Mouse (Mus musculus): ENCODE data around the gene Ubxn11. TPM values are rescaled to one million over a fixed set of nuclear protein-coding genes. Genes with fewer than 3 reads are reported as not detected.

Gene Ubxn11
- polyA plus RNA-seq (2014; fragmentation: Illumina TruSeq; extraction: RNeasy Lipid Tissue Mini Kit (QIAGEN cat#74804); ENCODE audit: low read depth, low replicate concordance) = 23.7 TPM

GRCm38 (mm10) chr4:134101979-134102741 lies at the start of gene Ubxn11:
Gene Ubxn11 (plus strand): TSS chr4:134102570.

GRCm38 (mm10) chr4:134053538-134053937 lies 48.8 kb upstream of the Ubxn11 start, which contains the start of gene Zfp683:
Gene Zfp683 (plus strand): TSS chr4:134053838.

GRCm38 (mm10) chr4:134060135-134060865 lies 42.1 kb upstream of the Ubxn11 start, which contains the start of gene Crybg2:
Gene Crybg2 (plus strand): TSS chr4:134060815.

GRCm38 (mm10) chr4:134094923-134095547 lies 7.3 kb upstream of the Ubxn11 start, which contains the start of gene Cd52:
Gene Cd52 (minus strand): TSS chr4:134095082.

GRCm38 (mm10) chr4:134128221-134128982 lies 26.0 kb downstream of the Ubxn11 start, which contains the start of gene Sh3bgrl3:
Gene Sh3bgrl3 (minus strand): TSS chr4:134128789.

Other genes with a start within 250 kb of the Ubxn11 start
- 12.1 TPM for gene Rps6ka1, start 214.8 kb upstream of the Ubxn11 start, polyA plus RNA-seq (2014; fragmentation: Illumina TruSeq; extraction: RNeasy Lipid Tissue Mini Kit (QIAGEN cat#74804); ENCODE audit: low read depth, low replicate concordance)
- 248 TPM for gene Hmgn2, start 133.9 kb upstream of the Ubxn11 start, polyA plus RNA-seq (2014; fragmentation: Illumina TruSeq; extraction: RNeasy Lipid Tissue Mini Kit (QIAGEN cat#74804); ENCODE audit: low read depth, low replicate concordance)
- gene Dhdds, start 101.7 kb upstream of the Ubxn11 start, polyA plus RNA-seq (2014; fragmentation: Illumina TruSeq; extraction: RNeasy Lipid Tissue Mini Kit (QIAGEN cat#74804); ENCODE audit: low read depth, low replicate concordance) = 36.1 TPM
- 0.07 TPM for gene Lin28a, start 83.7 kb upstream of the Ubxn11 start, polyA plus RNA-seq (2014; fragmentation: Illumina TruSeq; extraction: RNeasy Lipid Tissue Mini Kit (QIAGEN cat#74804); ENCODE audit: low read depth, low replicate concordance)
- 0.56 TPM for gene Zfp683, start 48.7 kb upstream of the Ubxn11 start, polyA plus RNA-seq (2014; fragmentation: Illumina TruSeq; extraction: RNeasy Lipid Tissue Mini Kit (QIAGEN cat#74804); ENCODE audit: low read depth, low replicate concordance)
- gene Crybg2, start 41.8 kb upstream of the Ubxn11 start, polyA plus RNA-seq (2014; fragmentation: Illumina TruSeq; extraction: RNeasy Lipid Tissue Mini Kit (QIAGEN cat#74804); ENCODE audit: low read depth, low replicate concordance) = 3.0 TPM
- gene Cd52, start 7.5 kb upstream of the Ubxn11 start, polyA plus RNA-seq (2014; fragmentation: Illumina TruSeq; extraction: RNeasy Lipid Tissue Mini Kit (QIAGEN cat#74804); ENCODE audit: low read depth, low replicate concordance) = 3,973 TPM
- 448 TPM for gene Sh3bgrl3, start 26.2 kb downstream of the Ubxn11 start, polyA plus RNA-seq (2014; fragmentation: Illumina TruSeq; extraction: RNeasy Lipid Tissue Mini Kit (QIAGEN cat#74804); ENCODE audit: low read depth, low replicate concordance)
- 23.1 TPM for gene Cep85, start 84.5 kb downstream of the Ubxn11 start, polyA plus RNA-seq (2014; fragmentation: Illumina TruSeq; extraction: RNeasy Lipid Tissue Mini Kit (QIAGEN cat#74804); ENCODE audit: low read depth, low replicate concordance)
- gene Gm7534, start 100.4 kb downstream of the Ubxn11 start, polyA plus RNA-seq (2014; fragmentation: Illumina TruSeq; extraction: RNeasy Lipid Tissue Mini Kit (QIAGEN cat#74804); ENCODE audit: low read depth, low replicate concordance) = not detected
- 1.6 TPM for gene Catsper4, start 124.8 kb downstream of the Ubxn11 start, polyA plus RNA-seq (2014; fragmentation: Illumina TruSeq; extraction: RNeasy Lipid Tissue Mini Kit (QIAGEN cat#74804); ENCODE audit: low read depth, low replicate concordance)
- 8.3 TPM for gene Cnksr1, start 135.8 kb downstream of the Ubxn11 start, polyA plus RNA-seq (2014; fragmentation: Illumina TruSeq; extraction: RNeasy Lipid Tissue Mini Kit (QIAGEN cat#74804); ENCODE audit: low read depth, low replicate concordance)
- gene E130218I03Rik, start 141.1 kb downstream of the Ubxn11 start, polyA plus RNA-seq (2014; fragmentation: Illumina TruSeq; extraction: RNeasy Lipid Tissue Mini Kit (QIAGEN cat#74804); ENCODE audit: low read depth, low replicate concordance) = not detected
- gene Zfp593, start 143.0 kb downstream of the Ubxn11 start, polyA plus RNA-seq (2014; fragmentation: Illumina TruSeq; extraction: RNeasy Lipid Tissue Mini Kit (QIAGEN cat#74804); ENCODE audit: low read depth, low replicate concordance) = 8.1 TPM
- not detected for gene Gm30191, start 144.4 kb downstream of the Ubxn11 start, polyA plus RNA-seq (2014; fragmentation: Illumina TruSeq; extraction: RNeasy Lipid Tissue Mini Kit (QIAGEN cat#74804); ENCODE audit: low read depth, low replicate concordance)
- 7.4 TPM for gene Grrp1, start 151.5 kb downstream of the Ubxn11 start, polyA plus RNA-seq (2014; fragmentation: Illumina TruSeq; extraction: RNeasy Lipid Tissue Mini Kit (QIAGEN cat#74804); ENCODE audit: low read depth, low replicate concordance)
- 6.7 TPM for gene Pdik1l, start 185.3 kb downstream of the Ubxn11 start, polyA plus RNA-seq (2014; fragmentation: Illumina TruSeq; extraction: RNeasy Lipid Tissue Mini Kit (QIAGEN cat#74804); ENCODE audit: low read depth, low replicate concordance)
- 1.4 TPM for gene Trim63, start 212.6 kb downstream of the Ubxn11 start, polyA plus RNA-seq (2014; fragmentation: Illumina TruSeq; extraction: RNeasy Lipid Tissue Mini Kit (QIAGEN cat#74804); ENCODE audit: low read depth, low replicate concordance)
- 65.8 TPM for gene Slc30a2, start 240.6 kb downstream of the Ubxn11 start, polyA plus RNA-seq (2014; fragmentation: Illumina TruSeq; extraction: RNeasy Lipid Tissue Mini Kit (QIAGEN cat#74804); ENCODE audit: low read depth, low replicate concordance)